Mouse (Mus musculus) frontal cortex, adult 2 months (tissue): ENCODE results near the gene Vpreb1. TPM values are rescaled to one million over a fixed set of nuclear protein-coding genes. Genes with fewer than 3 reads are reported as not detected.
"Not testable (repeated sequence)": the region's sequence is repeated elsewhere in the genome, so short reads cannot be mapped to it uniquely, and the experiment has no call there.

ENCODE experiments used
- DNase-seq, 2 experiments: peaks; one replicate each; pipeline ENCODE4 v3.0.0; 2022; ENCODE audit warnings: low spot score in 1 of 2; ENCODE audit errors: extremely low spot score in 1 of 2
- polyA plus RNA-seq: library from polyadenylated mRNA; depleted of rRNA; stranded (reverse); fragments of >200 nt; gene quantifications from 2 replicates; pipeline ENCODE4 v1.2.3, GENCODE M21; 2012; rRNA removed

Gene Vpreb1
- polyA plus RNA-seq, 1 experiment: 0.58 TPM

GRCm38 (mm10) chr16:16856731-16857476 is 13.7 kb downstream of the Vpreb1 start:
- DNase-seq: no peak

GRCm38 (mm10) chr16:16856054-16856453 is 14.6 kb downstream of the Vpreb1 start:
- DNase-seq: not testable (repeated sequence)

GRCm38 (mm10) chr16:16855541-16855940 is 15.1 kb downstream of the Vpreb1 start:
- DNase-seq: peak in 1 of 2 experiments; percentile 31

GRCm38 (mm10) chr16:16854836-16855235 is 15.8 kb downstream of the Vpreb1 start:
- DNase-seq: peak in 1 of 2 experiments; percentile 62

- no peak for DNase-seq
Measured at GRCm38 (mm10) chr16:16852411-16852810, 18.2 kb downstream of the Vpreb1 start.

GRCm38 (mm10) chr16:16849196-16849595 is 21.4 kb downstream of the Vpreb1 start:
- DNase-seq: no peak

GRCm38 (mm10) chr16:16829671-16830070 is 41.0 kb downstream of the Vpreb1 start:
- no peak for DNase-seq

- peak; percentile 10 to 57 for DNase-seq
Measured at GRCm38 (mm10) chr16:16828757-16829615, 41.7 kb downstream of the Vpreb1 start, which contains the start of gene Spag6l. Gene Spag6l (minus strand): TSS chr16:16829456.

GRCm38 (mm10) chr16:16826223-16826622 is 44.4 kb downstream of the Vpreb1 start:
- DNase-seq: no peak

GRCm38 (mm10) chr16:16825476-16825875 is 45.2 kb downstream of the Vpreb1 start:
- DNase-seq: no peak

Other genes starting within 250 kb of the Vpreb1 start
- not detected in 2 replicates for gene Olfr19, start 194.4 kb downstream of the Vpreb1 start, polyA plus RNA-seq
- 3.8 and 4.4 TPM in 2 replicates for gene Spag6l, start 41.4 kb downstream of the Vpreb1 start, polyA plus RNA-seq
- gene Igll1, start 6.9 kb downstream of the Vpreb1 start, polyA plus RNA-seq: not detected in 2 replicates
- 86.4 and 88.4 TPM in 2 replicates for gene Top3b, start 107 bp downstream of the Vpreb1 start, polyA plus RNA-seq
- gene Ppm1f, start 25.6 kb upstream of the Vpreb1 start, polyA plus RNA-seq: 36.1 and 40.4 TPM in 2 replicates
- gene Mapk1, start 112.5 kb upstream of the Vpreb1 start, polyA plus RNA-seq: 360 and 370 TPM in 2 replicates
- 29.2 and 37.4 TPM in 2 replicates for gene Ypel1, start 198.9 kb upstream of the Vpreb1 start, polyA plus RNA-seq
- 99.6 and 110 TPM in 2 replicates for gene Ppil2, start 240.4 kb upstream of the Vpreb1 start, polyA plus RNA-seq